Mouse (Mus musculus) midbrain, postnatal 0 days (tissue): ENCODE data around the gene Adamtsl1. TPM values are rescaled to one million over a fixed set of nuclear protein-coding genes. Genes with fewer than 3 reads are reported as not detected.
A peak's percentile ranks its signal among the peaks of the same experiment; 100 is the strongest.

Experiments used
- ATAC-seq: fragments of 200-750 bp; cut with Nextera tagmentation; 2 replicates; pipeline ENCODE4 v1.8.0; 2017; ENCODE audit warnings: moderate number of reproducible peaks, mild to moderate bottlenecking, moderate TSS enrichment, moderate library complexity; ENCODE audit not compliant: low FRiP score
- DNase-seq: peaks from one replicate; pipeline ENCODE4 v3.0.0-alpha.2; 2015; ENCODE audit warnings: low spot score
- H3K27ac ChIP-seq: fragments of 300-500 bp; sonication (generic); 2 replicates; pipeline ENCODE4 v1.5.1; 2014; ENCODE audit warnings: low read depth, mild to moderate bottlenecking, low read length, mixed read lengths
- H3K27me3 ChIP-seq: fragments of 300-500 bp; sonication (generic); 2 replicates; pipeline ENCODE4 v1.6.1; 2014; ENCODE audit warnings: low read length, control low read depth, mixed read lengths; ENCODE audit not compliant: insufficient read depth
- H3K36me3 ChIP-seq: fragments of 300-500 bp; sonication (generic); 2 replicates; pipeline ENCODE4 v1.6.1; 2014; ENCODE audit warnings: low read length, control low read depth, mixed read lengths; ENCODE audit not compliant: insufficient read depth
- H3K4me1 ChIP-seq: fragments of 300-500 bp; sonication (generic); 2 replicates; pipeline ENCODE4 v1.6.1; 2014; ENCODE audit warnings: mild to moderate bottlenecking, control low read depth, antibody characterized with exemption, low read length, mixed read lengths; ENCODE audit not compliant: insufficient read depth
- H3K4me2 ChIP-seq: fragments of 300-500 bp; sonication (generic); 2 replicates; pipeline ENCODE4 v1.6.1; 2014; ENCODE audit warnings: low read depth, mild to moderate bottlenecking, low read length, mixed read lengths; ENCODE audit not compliant: poor library complexity, severe bottlenecking
- H3K4me3 ChIP-seq: fragments of 300-500 bp; sonication (generic); 2 replicates; pipeline ENCODE4 v1.5.1; 2014; ENCODE audit warnings: low read depth, mild to moderate bottlenecking, low read length, moderate library complexity
- H3K9ac ChIP-seq: fragments of 300-500 bp; sonication (generic); replicated peaks from 2 replicates; pipeline ENCODE4 v1.6.1; 2014; ENCODE audit warnings: mild to moderate bottlenecking, low read length, moderate library complexity, mixed read lengths; ENCODE audit not compliant: poor library complexity, severe bottlenecking
- H3K9me3 ChIP-seq: fragments of 300-500 bp; sonication (generic); 2 replicates; pipeline ENCODE4 v1.6.1; 2016; ENCODE audit warnings: low read length, control low read depth
- CTCF ChIP-seq: IDR thresholded peaks from 2 replicates; pipeline ENCODE4 v1.5.1; 2016; ENCODE audit warnings: antibody characterized with exemption, mild to moderate bottlenecking
- WGBS: fragments of 180-500 bp; shearing (Covaris S2); extraction: QIAGEN DNeasy Blood & Tissue Kit; methylation state at CpG from one replicate; pipeline ENCODE4 v1.1.7; 2014; 5-methylcytosine and 5-hydroxymethylcytosine counted together
- polyA plus RNA-seq: library from polyadenylated mRNA; unstranded; fragments of >200 nt; fragmentation: Nextera tagmentation; extraction: Ambion mirVana; gene quantifications from 2 replicates; pipeline ENCODE4 v1.2.1, GENCODE M21; 2015
- total RNA-seq: library from RNA; depleted of rRNA; stranded (reverse); fragments of >200 nt; gene quantifications from 2 replicates; pipeline ENCODE4 v1.2.3, GENCODE M21; 2014

The Adamtsl1 gene
- total and polyA plus RNA-seq, 2 experiments from 2014 or later, result 4.9 to 7.3 TPM

- no peak for DNase-seq
- 83% methylated on average over 14 of the region's 14 CpGs for WGBS
- Histone ChIP-seq H3K4me3 (no peak overlapping the region), H3K4me1 (no peaks in the 10 kb centered on the region), H3K27me3 (no peaks in the 10 kb centered on the region), H3K36me3 (no peaks in the 10 kb centered on the region), H3K4me2 (no peak overlapping the region), H3K9ac (no peak overlapping the region), H3K9me3 (no peaks in the 10 kb centered on the region), H3K27ac (no peak overlapping the region)
- no peak for TF ChIP-seq CTCF
- ATAC-seq, result no peak
Measured at GRCm38 (mm10) chr4:85764015-85764450, 250.1 kb downstream of the Adamtsl1 start.

GRCm38 (mm10) chr4:85764476-85764875, 250.5 kb downstream of the Adamtsl1 start:
- TF ChIP-seq CTCF, result no peak
- no peak overlapping the region for H3K9ac ChIP-seq
- no peaks in the 10 kb centered on the region for H3K4me1 ChIP-seq
- H3K27me3 ChIP-seq, result no peaks in the 10 kb centered on the region
- peak; percentile 20 for DNase-seq
- no peak overlapping the region for H3K27ac ChIP-seq
- H3K4me3 ChIP-seq, result no peak overlapping the region
- no peaks in the 10 kb centered on the region for H3K9me3 ChIP-seq
- no peak overlapping the region for H3K4me2 ChIP-seq
- H3K36me3 ChIP-seq, result no peaks in the 10 kb centered on the region
- no peak for ATAC-seq
- WGBS, result 16% methylated on average over 3 of the region's 3 CpGs

GRCm38 (mm10) chr4:85767666-85768065, 253.7 kb downstream of the Adamtsl1 start:
- Histone ChIP-seq H3K4me3 (no peak overlapping the region), H3K27me3 (no peaks in the 10 kb centered on the region), H3K4me1 (no peaks in the 10 kb centered on the region), H3K36me3 (no peaks in the 10 kb centered on the region), H3K9me3 (no peaks in the 10 kb centered on the region; the same call in 1 of the 2 replicates), H3K9ac (no peak overlapping the region), H3K4me2 (no peak overlapping the region), H3K27ac (no peak overlapping the region)
- TF ChIP-seq CTCF, result no peak
- ATAC-seq (no peak), DNase-seq (no peak)
- 75% methylated on average over 6 of the region's 6 CpGs for WGBS

GRCm38 (mm10) chr4:85768107-85768506, 254.1 kb downstream of the Adamtsl1 start:
- 30% methylated on average over 5 of the region's 5 CpGs for WGBS
- no peak for ATAC-seq
- H3K36me3 ChIP-seq, result no peaks in the 10 kb centered on the region
- TF ChIP-seq CTCF, result no peak
- H3K27ac ChIP-seq, result no peak overlapping the region
- H3K4me3 ChIP-seq, result no peak overlapping the region
- DNase-seq, result peak; percentile 69
- no peak overlapping the region for H3K9ac ChIP-seq
- no peak overlapping the region for H3K4me2 ChIP-seq
- H3K9me3 ChIP-seq, result no peaks in the 10 kb centered on the region; the same call in 1 of the 2 replicates
- H3K4me1 ChIP-seq, result no peaks in the 10 kb centered on the region
- no peaks in the 10 kb centered on the region for H3K27me3 ChIP-seq

GRCm38 (mm10) chr4:85782511-85782910, 268.5 kb downstream of the Adamtsl1 start:
- Histone ChIP-seq H3K36me3 (no peaks in the 10 kb centered on the region), H3K9me3 (no peaks in the 10 kb centered on the region), H3K4me2 (no peak overlapping the region), H3K27ac (no peak overlapping the region), H3K27me3 (0 out of 2 replicates have a peak, but pooled peaks cover 4% of the 10 kb centered on the region), H3K4me1 (0 out of 2 replicates have a peak, but pooled peaks cover 4% of the 10 kb centered on the region), H3K9ac (no peak overlapping the region), H3K4me3 (no peak overlapping the region)
- no peak for ATAC-seq
- WGBS, result 9% methylated on average over 5 of the region's 5 CpGs
- no peak for TF ChIP-seq CTCF
- peak; percentile 44 for DNase-seq

- Histone ChIP-seq H3K9ac (no peak overlapping the region), H3K4me1 (0 out of 2 replicates have a peak, but pooled peaks cover 4% of the 10 kb centered on the region), H3K9me3 (no peaks in the 10 kb centered on the region), H3K27ac (no peak overlapping the region), H3K27me3 (0 out of 2 replicates have a peak, but pooled peaks cover under 1% of the 10 kb centered on the region), H3K4me2 (no peak overlapping the region), H3K36me3 (no peaks in the 10 kb centered on the region), H3K4me3 (no peak overlapping the region)
- ATAC-seq (no peak), DNase-seq (peak; percentile 17)
- no peak for TF ChIP-seq CTCF
- 10% methylated on average over 6 of the region's 6 CpGs for WGBS
Measured at GRCm38 (mm10) chr4:85783768-85784379, 269.9 kb downstream of the Adamtsl1 start.
